Mouse (Mus musculus): ENCODE data around the gene Tm2d1. TPM values are rescaled to one million over a fixed set of nuclear protein-coding genes. Genes with fewer than 3 reads are reported as not detected.

The Tm2d1 gene
- polyA plus RNA-seq, 1 experiment from 2014 or later: 78.6 TPM

- DNase-seq (no peak), ATAC-seq (ENCODE audit: insufficient read depth) (no peak)
- Histone ChIP-seq H3K36me3 (ENCODE audit: insufficient read depth) (peaks cover 40% of the 10 kb centered on the region), H3K27ac (ENCODE audit: low read depth) (no peak overlapping the region), H3K4me2 (no peak overlapping the region), H3K4me3 (ENCODE audit: low read depth, low read length) (no peak overlapping the region), H3K9me3 (ENCODE audit: low read depth, low read length) (no peaks in the 10 kb centered on the region), H3K4me1 (ENCODE audit: insufficient read depth) (no peaks in the 10 kb centered on the region), H3K9ac (no peak overlapping the region), H3K27me3 (ENCODE audit: insufficient read depth, low read length) (no peaks in the 10 kb centered on the region)
- no peak for TF ChIP-seq CTCF (IDR thresholded peaks at IDR 0.05; ENCODE audit: low read depth)
- WGBS: 93% methylated on average over 9 of the region's 9 CpGs
Measured at GRCm38 (mm10) chr4:98358034-98358809, 24.9 kb downstream of the Tm2d1 start.

GRCm38 (mm10) chr4:98348580-98348979, 34.5 kb downstream of the Tm2d1 start:
- H3K4me3 ChIP-seq (ENCODE audit: low read depth, low read length): no peak overlapping the region
- H3K9me3 ChIP-seq (ENCODE audit: low read depth, low read length): no peaks in the 10 kb centered on the region
- 0 out of 2 replicates have a peak, but pooled peaks cover 4% of the 10 kb centered on the region for H3K36me3 ChIP-seq (ENCODE audit: insufficient read depth)
- H3K9ac ChIP-seq: no peak overlapping the region
- H3K4me2 ChIP-seq: no peak overlapping the region
- no peak for DNase-seq
- no peaks in the 10 kb centered on the region for H3K27me3 ChIP-seq (ENCODE audit: insufficient read depth, low read length)
- H3K27ac ChIP-seq (ENCODE audit: low read depth): no peak overlapping the region
- WGBS: 48% methylated on average over 5 of the region's 5 CpGs
- ATAC-seq (ENCODE audit: insufficient read depth): no peak
- TF ChIP-seq CTCF (IDR thresholded peaks at IDR 0.05; ENCODE audit: low read depth): no peak
- H3K4me1 ChIP-seq (ENCODE audit: insufficient read depth): peaks cover 3% of the 10 kb centered on the region; the same call in 1 of the 2 replicates

GRCm38 (mm10) chr4:98345783-98346182, 37.3 kb downstream of the Tm2d1 start:
- DNase-seq: no peak
- H3K4me3 ChIP-seq (ENCODE audit: low read depth, low read length): no peak overlapping the region
- 86% methylated on average over 10 of the region's 10 CpGs for WGBS

DNA sequence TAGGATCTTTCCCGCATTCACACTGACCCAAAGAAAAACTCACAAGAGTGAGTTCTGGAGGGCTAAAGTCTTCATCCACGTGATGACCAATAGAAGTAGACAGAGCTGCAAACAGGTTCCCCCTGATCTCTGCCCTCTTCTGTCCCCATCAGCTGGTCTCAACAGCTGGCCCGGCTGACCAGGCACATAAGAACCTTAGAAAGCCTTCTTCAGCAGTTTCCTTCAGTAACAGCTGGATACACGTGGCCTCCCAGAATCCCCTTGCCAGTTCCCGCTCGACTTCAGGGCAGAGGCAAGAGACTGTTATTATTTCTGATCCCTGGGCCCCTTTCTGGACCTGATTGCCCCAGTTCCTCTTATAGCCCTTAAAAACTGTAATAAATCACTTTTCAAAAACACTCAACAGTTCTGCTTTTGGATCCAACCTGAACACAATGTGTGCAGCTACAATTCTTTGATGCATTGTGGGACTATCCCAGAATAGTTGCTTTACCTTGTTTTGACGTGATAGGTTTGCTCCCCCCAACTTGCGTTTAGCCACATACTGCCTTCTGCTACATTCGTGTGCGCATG, 43.0 kb downstream of the Tm2d1 start:
- Histone ChIP-seq H3K9ac (no peak overlapping the region), H3K4me1 (ENCODE audit: insufficient read depth) (no peaks in the 10 kb centered on the region), H3K36me3 (ENCODE audit: insufficient read depth) (no peaks in the 10 kb centered on the region), H3K27ac (ENCODE audit: low read depth) (no peak overlapping the region), H3K4me2 (no peak overlapping the region), H3K9me3 (ENCODE audit: low read depth, low read length) (no peaks in the 10 kb centered on the region), H3K4me3 (ENCODE audit: low read depth, low read length) (no peak overlapping the region), H3K27me3 (ENCODE audit: insufficient read depth, low read length) (no peaks in the 10 kb centered on the region)
- DNase-seq (peak; percentile 49), ATAC-seq (ENCODE audit: insufficient read depth) (no peak)
- 61% methylated on average over 10 of the region's 10 CpGs for WGBS
- no peak for TF ChIP-seq CTCF (IDR thresholded peaks at IDR 0.05; ENCODE audit: low read depth)

More at GRCm38 (mm10) chr4:98345783-98346182, 37.3 kb downstream of the Tm2d1 start:
- ATAC-seq (ENCODE audit: insufficient read depth): no peak
- Histone ChIP-seq H3K9ac (no peak overlapping the region), H3K36me3 (ENCODE audit: insufficient read depth) (no peaks in the 10 kb centered on the region), H3K9me3 (ENCODE audit: low read depth, low read length) (no peaks in the 10 kb centered on the region), H3K27me3 (ENCODE audit: insufficient read depth, low read length) (no peaks in the 10 kb centered on the region), H3K4me1 (ENCODE audit: insufficient read depth) (peaks cover 3% of the 10 kb centered on the region; the same call in 1 of the 2 replicates), H3K27ac (ENCODE audit: low read depth) (no peak overlapping the region), H3K4me2 (no peak overlapping the region)
- no peak for TF ChIP-seq CTCF (IDR thresholded peaks at IDR 0.05; ENCODE audit: low read depth)

- no peak overlapping the region for H3K27ac ChIP-seq (ENCODE audit: low read depth)
- no peaks in the 10 kb centered on the region for H3K36me3 ChIP-seq (ENCODE audit: insufficient read depth)
- ATAC-seq (ENCODE audit: insufficient read depth) (no peak), DNase-seq (no peak)
- H3K27me3 ChIP-seq (ENCODE audit: insufficient read depth, low read length): no peaks in the 10 kb centered on the region
- TF ChIP-seq CTCF (IDR thresholded peaks at IDR 0.05; ENCODE audit: low read depth): no peak
- no peak overlapping the region for H3K4me3 ChIP-seq (ENCODE audit: low read depth, low read length)
- no peak overlapping the region for H3K9ac ChIP-seq
- H3K9me3 ChIP-seq (ENCODE audit: low read depth, low read length): no peaks in the 10 kb centered on the region
- WGBS: 72% methylated on average over 14 of the region's 14 CpGs
- no peak overlapping the region for H3K4me2 ChIP-seq
- no peaks in the 10 kb centered on the region for H3K4me1 ChIP-seq (ENCODE audit: insufficient read depth)
Measured at GRCm38 (mm10) chr4:98338636-98339630, 44.2 kb downstream of the Tm2d1 start.

DNA sequence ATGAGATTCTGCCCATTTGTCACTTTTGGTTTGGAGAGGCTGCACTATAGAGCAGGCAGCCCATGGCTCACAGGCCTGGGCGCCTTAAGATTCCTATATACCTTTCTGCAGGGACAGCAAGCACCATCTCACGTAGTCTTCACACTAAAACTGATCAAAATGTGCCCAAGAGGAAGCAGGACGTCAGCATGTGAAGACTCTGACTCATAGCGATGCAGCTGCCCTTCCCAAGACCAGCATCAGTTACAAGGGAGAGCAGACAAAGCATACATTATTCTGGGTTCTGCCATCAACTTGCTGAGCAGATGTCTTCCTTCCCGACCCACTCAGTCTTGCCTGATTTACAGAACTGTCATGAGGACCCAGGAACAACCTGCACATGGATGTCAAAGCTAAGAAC, 45.9 kb downstream of the Tm2d1 start:
- no peak for TF ChIP-seq CTCF (IDR thresholded peaks at IDR 0.05; ENCODE audit: low read depth)
- Histone ChIP-seq H3K9me3 (ENCODE audit: low read depth, low read length) (no peaks in the 10 kb centered on the region), H3K4me2 (no peak overlapping the region), H3K27me3 (ENCODE audit: insufficient read depth, low read length) (no peaks in the 10 kb centered on the region), H3K9ac (no peak overlapping the region), H3K4me1 (ENCODE audit: insufficient read depth) (no peaks in the 10 kb centered on the region), H3K27ac (ENCODE audit: low read depth) (no peak overlapping the region), H3K36me3 (ENCODE audit: insufficient read depth) (no peaks in the 10 kb centered on the region), H3K4me3 (ENCODE audit: low read depth, low read length) (no peak overlapping the region)
- DNase-seq (no peak), ATAC-seq (ENCODE audit: insufficient read depth) (no peak)
- 57% methylated on average over 5 of the region's 5 CpGs for WGBS
